Mouse (Mus musculus): ENCODE data around the gene Prima1.

- no peak for TF ChIP-seq CTCF (IDR thresholded peaks at IDR 0.05; ENCODE audit: extremely low read depth, insufficient read depth, insufficient read length, insufficient replicate concordance)
- TF ChIP-seq POLR2A (IDR thresholded peaks at IDR 0.05; ENCODE audit: low read depth, low read length), result no peak
These were observed 86.5 kb downstream of the Prima1 start for GRCm38 (mm10) chr12:103155406-103155805.
